Mouse (Mus musculus) 3134 (cell line): Measurements from ENCODE around the gene Ints13.
"Not testable (repeated sequence)": the region's sequence is repeated elsewhere in the genome, so short reads cannot be mapped to it uniquely, and the experiment has no call there.

Experiments
- DNase-seq: peaks from one replicate; pipeline ENCODE4 v3.0.0-alpha.2; 2011; ENCODE audit warnings: low spot score; ENCODE audit not compliant: insufficient read length; ENCODE audit errors: extremely low read depth

The Ints13 gene

GRCm38 (mm10) chr6:146577310-146578109, at the start of gene Ints13:
Gene Ints13 (minus strand): TSS chr6:146577835.
- DNase-seq, result peak; percentile 100

GRCm38 (mm10) chr6:146616670-146617069, 39.0 kb upstream of the Ints13 start:
- DNase-seq, result no peak

DNA sequence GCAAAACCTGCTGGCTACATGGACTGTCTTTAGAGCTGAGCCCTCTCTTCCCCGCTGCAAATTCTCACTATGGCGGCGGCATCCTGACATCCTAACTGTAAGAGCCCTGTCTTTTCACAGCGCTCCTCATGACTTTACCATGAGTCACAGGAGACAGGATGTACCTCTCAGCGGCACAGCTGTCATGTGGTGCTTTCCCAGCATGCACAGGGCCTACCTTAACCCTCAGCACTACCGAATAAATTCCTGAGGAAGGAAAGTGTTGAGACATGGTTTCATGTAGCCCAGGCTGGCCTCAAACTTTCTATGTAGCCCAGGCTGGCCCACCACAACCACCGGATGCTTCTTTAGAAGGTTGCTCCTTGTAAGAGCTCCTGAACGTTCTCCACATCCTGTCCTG, 38.3 kb upstream of the Ints13 start:
- no peak for DNase-seq

- DNase-seq, result no peak
Observed at GRCm38 (mm10) chr6:146614541-146614940, 36.9 kb upstream of the Ints13 start.

DNA sequence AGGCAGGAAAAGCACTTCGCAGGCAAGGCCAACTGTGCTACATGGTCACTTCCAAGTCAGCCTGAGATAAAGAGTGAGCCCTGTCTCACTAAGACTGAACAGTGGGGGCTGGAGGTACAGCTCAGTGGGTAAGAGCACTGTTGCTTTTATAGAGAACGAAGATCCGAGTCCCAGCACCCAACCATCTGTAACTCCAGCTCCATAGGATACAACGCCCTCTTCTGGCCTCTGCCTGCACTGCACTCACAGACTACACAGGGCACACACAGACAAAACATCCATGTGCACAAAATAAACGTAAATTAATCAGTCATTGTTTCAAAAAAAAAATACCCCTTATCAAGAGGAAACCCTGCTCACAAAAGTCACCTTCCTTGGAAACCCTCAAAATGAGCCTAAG, 36.3 kb upstream of the Ints13 start:
- DNase-seq, result no peak

- DNase-seq, result no peak
Observed at GRCm38 (mm10) chr6:146612736-146613135, 35.1 kb upstream of the Ints13 start.

DNA sequence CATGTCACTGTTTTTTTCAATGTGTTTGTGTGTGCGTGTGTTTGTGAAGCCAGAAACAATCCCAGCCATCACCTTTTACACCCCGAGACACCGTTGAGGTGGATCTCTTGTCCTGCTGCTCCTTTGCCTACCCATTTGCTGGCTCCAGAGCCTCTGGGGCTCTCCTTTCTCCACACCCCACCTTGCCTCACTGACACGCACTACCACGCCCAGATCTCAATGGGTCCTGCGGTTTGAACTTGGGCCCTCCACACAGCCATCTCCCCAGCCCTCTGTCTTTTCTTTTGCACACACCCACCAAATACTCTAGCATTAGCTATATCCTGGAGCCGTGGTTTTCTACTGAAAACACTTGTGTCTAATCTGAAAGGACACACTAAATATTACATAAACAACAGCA, 34.3 kb upstream of the Ints13 start:
- DNase-seq, result no peak

DNA sequence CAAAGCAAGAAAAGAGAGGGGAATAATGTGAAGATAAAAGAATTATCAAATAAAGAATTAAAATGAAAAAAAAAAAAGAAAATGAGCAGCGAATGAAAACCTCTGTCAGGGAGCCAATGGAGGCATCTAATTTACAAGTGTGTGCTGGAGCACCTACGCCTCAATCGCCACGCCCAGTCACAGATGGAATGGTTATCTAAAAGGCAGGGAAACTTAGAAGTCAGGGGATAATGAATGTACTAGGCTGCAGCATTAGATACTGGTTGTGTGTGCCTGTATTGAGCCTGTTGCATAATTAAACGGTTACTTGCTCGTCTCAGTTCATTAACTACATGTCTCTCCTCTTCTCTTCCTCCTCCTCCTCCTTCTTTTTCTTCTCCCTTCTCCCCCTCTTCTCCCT, 33.8 kb upstream of the Ints13 start:
- DNase-seq, result no peak

GRCm38 (mm10) chr6:146603651-146604050, 26.0 kb upstream of the Ints13 start:
- no peak for DNase-seq

DNA sequence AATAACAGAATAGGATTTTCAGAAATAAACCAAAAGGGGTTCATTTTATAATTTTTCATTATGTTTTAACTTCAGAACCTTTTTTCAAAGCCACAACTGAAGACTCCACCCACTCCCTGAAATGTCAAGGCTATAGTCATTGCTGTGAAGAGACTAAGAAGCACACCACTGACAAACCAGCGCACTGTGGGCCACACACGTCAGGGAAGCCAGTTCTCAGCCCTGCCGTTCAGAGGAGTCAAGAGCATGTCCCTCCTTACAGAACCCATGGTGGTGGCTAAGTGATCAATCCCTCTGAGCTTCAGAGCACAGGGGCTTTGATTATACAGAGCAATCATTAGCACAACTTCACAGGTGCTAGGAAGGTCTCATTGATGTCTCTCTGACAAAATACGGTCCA, 25.0 kb upstream of the Ints13 start:
- DNase-seq, result no peak

GRCm38 (mm10) chr6:146585134-146585533, 7.5 kb upstream of the Ints13 start:
- no peak for DNase-seq

DNA sequence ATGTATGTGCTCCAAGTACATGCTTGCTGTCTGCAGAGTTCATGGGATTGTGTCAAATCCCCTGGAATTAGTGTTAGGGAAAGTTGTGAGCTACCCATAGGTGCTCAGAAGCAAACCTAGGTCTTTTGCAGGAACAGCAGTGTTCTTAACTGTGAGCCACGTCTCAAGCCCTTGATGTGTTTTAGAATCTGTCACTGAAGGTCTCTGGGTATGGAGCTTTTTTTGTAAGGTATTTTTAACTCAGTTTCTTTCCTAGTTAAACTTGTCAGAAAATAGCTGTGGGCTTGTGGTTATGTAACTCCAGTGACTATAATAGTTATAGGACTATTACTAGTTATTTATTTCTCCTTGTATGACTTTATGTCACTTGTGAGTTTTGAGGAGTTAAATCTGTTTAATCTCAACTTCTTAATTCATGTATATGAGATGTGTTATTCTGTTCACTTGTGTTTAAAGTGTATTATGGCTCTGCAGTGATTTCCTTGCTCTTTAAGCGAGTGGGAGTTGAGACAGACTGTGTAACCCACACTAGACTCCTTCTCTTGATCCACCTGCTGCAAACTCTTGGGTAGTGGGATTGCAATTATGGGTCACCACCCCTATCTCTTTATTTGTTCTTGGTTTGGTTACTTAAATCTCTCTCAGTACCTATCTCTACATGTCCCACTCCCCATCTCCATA, 5.9 kb upstream of the Ints13 start:
- no peak for DNase-seq

DNA sequence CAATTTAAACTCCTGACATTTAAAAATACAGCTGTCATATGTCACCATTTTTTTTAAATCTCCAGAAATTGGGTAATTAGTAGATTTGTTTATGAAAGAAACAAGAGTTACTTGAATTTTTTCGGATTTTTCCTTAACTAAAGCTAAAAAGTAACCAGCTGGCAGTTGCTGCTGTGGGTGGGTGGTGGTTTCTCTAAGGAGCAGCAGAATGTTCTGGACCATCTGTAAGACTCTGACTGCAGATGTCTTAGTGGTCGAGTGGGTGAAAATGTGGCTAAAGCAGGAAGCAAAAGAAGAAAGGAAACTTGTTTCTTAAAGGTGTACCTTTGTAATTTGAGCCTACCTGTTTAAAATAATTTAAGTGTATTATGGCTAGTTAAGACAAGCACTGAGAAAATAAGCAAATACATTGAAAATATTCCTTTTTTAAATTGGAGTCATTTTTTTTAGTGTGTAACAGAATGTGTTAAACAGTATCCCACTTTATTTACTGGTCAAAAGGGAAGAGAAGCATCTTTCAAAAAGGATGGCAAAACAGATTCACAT, 2.8 kb upstream of the Ints13 start:
- no peak for DNase-seq

- DNase-seq, result no peak
Observed at GRCm38 (mm10) chr6:146578586-146578985, 951 bp upstream of the Ints13 start.

- no peak for DNase-seq
Observed at GRCm38 (mm10) chr6:146578111-146578531, 486 bp upstream of the Ints13 start.

- no peak for DNase-seq
Observed at GRCm38 (mm10) chr6:146576903-146577302, 732 bp downstream of the Ints13 start, which contains the start of gene Fgfr1op2. Gene Fgfr1op2 (plus strand): TSS chr6:146577203.

- no peak for DNase-seq
Observed at GRCm38 (mm10) chr6:146572073-146572472, 5.6 kb downstream of the Ints13 start.

DNA sequence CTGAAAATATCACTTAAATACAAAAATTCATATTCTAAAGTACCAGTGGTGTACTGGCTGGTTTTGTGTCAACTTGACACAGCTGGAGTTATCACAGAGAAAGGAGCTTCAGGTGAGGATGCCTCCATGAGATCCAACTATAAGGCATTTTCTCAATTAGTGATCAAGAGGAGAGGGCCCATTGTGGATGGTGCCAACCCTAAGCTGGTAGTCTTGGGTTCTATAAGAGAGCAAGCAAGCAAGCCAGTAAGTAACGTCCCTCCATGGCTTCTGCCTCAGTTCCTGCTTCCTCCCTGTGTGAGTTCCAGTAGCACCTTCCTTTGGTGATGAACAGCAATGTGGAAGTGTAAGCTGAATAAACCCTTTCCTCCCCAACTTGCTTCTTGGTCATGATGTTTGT, 15.2 kb downstream of the Ints13 start:
- not testable (repeated sequence) for DNase-seq

DNA sequence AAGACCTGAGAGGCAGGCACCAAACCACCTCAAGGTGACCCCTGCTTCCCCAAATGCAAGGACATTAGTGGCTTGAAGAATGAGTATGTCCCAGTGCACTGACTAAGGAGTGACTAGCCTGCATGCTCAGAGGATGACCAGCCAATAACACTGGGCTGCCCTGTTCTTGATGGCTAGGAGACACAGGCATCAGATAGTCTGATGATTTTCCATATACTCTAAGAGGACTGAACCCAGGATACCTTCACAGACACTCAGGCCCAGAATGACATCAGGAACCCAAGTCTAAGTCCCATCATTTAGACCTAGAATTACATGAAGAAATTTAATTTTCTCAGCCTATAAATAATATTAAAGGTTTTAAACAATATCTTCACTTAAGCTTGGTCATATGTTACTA, 26.3 kb downstream of the Ints13 start:
- no peak for DNase-seq

- no peak for DNase-seq
Observed at GRCm38 (mm10) chr6:146550421-146550820, 27.2 kb downstream of the Ints13 start.

GRCm38 (mm10) chr6:146545289-146545865, 32.3 kb downstream of the Ints13 start:
- no peak for DNase-seq
